In the genomic region with DNA sequence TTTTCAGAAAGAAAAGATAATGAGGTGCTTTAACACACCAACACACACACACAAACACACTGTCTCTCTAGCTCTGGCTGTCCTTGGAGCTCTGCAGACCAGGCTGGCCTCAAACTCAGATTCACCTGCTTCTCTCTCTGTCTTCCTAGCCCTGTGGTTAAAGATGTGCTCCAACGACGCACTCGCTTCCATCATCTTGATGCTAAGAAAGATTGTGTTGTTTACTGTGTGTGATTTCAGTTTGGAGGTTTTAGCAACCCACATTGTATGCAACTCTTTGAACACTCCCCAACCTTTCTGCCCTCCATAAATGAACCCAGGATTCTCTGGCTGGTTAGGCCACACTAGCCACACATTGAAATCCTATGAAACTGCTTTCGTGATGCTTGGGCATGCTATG, we compare ENCODE assay signal across 9 mouse cellular contexts. TPM values are rescaled to one million over a fixed set of nuclear protein-coding genes. Genes with fewer than 3 reads are reported as not detected.
DNase-seq lines count a peak whose midpoint lies in the region; ATAC-seq and TF ChIP-seq lines count a peak whose summit lies in the region.
"Had no signal": no experiment of that assay in that cellular context is flagged by ENCODE, and none has a peak within 500 bp of the region (broad histone marks: within the 10 kb centered on the region; RNA-seq: fewer than 3 reads in every experiment).

No protein-coding gene starts in this region.

- no peak for ATAC-seq in heart, embryonic 12.5 days (ENCODE audit: insufficient number of reproducible peaks, low FRiP score)
- no peak for ATAC-seq in G1E (ENCODE audit: extremely low read depth, insufficient number of reproducible peaks, low FRiP score, poor library complexity, severe bottlenecking)
- no peak for ATAC-seq in hindbrain, embryonic 13.5 days (ENCODE audit: low FRiP score)
- ATAC-seq in midbrain, embryonic 13.5 days: no peak

- peak overlapping the region; percentile 37; the same call in 1 of the 2 replicates for H3K9ac ChIP-seq in heart, embryonic 12.5 days
- peak overlapping the region; percentile 99; the same call in 1 of the 2 replicates for H3K9ac ChIP-seq in hindbrain, embryonic 13.5 days
- peak overlapping the region; percentile 88 for H3K9ac ChIP-seq in midbrain, embryonic 13.5 days (replicated peaks)

- peak overlapping the region; percentile 8; the same call in 1 of the 2 replicates for H3K27ac ChIP-seq in heart, embryonic 12.5 days (ENCODE audit: poor library complexity, severe bottlenecking)
- H3K27ac ChIP-seq in hindbrain, embryonic 13.5 days: no peak overlapping the region; the same call in 1 of the 2 replicates
- no peak overlapping the region for H3K27ac ChIP-seq in midbrain, embryonic 13.5 days

- no peak for TF ChIP-seq CTCF in G1E (IDR thresholded peaks at IDR 0.05; ENCODE audit: low read depth, low read length)

- 89% methylated on average over 4 of the region's 4 CpGs for WGBS in heart, embryonic 12.5 days
- 92% methylated on average over 4 of the region's 4 CpGs for WGBS in hindbrain, embryonic 13.5 days
- WGBS in midbrain, embryonic 13.5 days: 85% methylated on average over 4 of the region's 4 CpGs

- H3K4me1 ChIP-seq in heart, embryonic 12.5 days (replicated peaks): peaks cover 22% of the 10 kb centered on the region
- H3K4me1 ChIP-seq in G1E (ENCODE audit: insufficient read depth, low read depth, low read length): peaks cover 44% of the 10 kb centered on the region
- H3K4me1 ChIP-seq in hindbrain, embryonic 13.5 days (replicated peaks): peaks cover 39% of the 10 kb centered on the region
- H3K4me1 ChIP-seq in midbrain, embryonic 13.5 days (replicated peaks): peaks cover 39% of the 10 kb centered on the region

- H3K4me3 ChIP-seq in heart, embryonic 12.5 days: 0 out of 2 replicates have a peak overlapping the region, but pooled peaks have one; percentile 15
- peak overlapping the region; percentile 90; the same call in 1 of the 2 replicates for H3K4me3 ChIP-seq in G1E (ENCODE audit: low read depth, low read length)
- H3K4me3 ChIP-seq in hindbrain, embryonic 13.5 days: peak overlapping the region; percentile 88
- peak overlapping the region; percentile 86 for H3K4me3 ChIP-seq in midbrain, embryonic 13.5 days (replicated peaks)

- peaks cover 2% of the 10 kb centered on the region for H3K36me3 ChIP-seq in heart, embryonic 12.5 days
- peaks cover 29% of the 10 kb centered on the region for H3K36me3 ChIP-seq in G1E (replicated peaks)
- peaks cover 2% of the 10 kb centered on the region for H3K36me3 ChIP-seq in hindbrain, embryonic 13.5 days
- H3K36me3 ChIP-seq in midbrain, embryonic 13.5 days: peaks cover 5% of the 10 kb centered on the region; the same call in 1 of the 2 replicates

- intact Hi-C loops in heart, postnatal 36 days (cut with DNase I): loop anchor here (5.0 kb wide), 1 partner anchor 49 kb away; a partner anchor contains a TSS

- DNase-seq in heart, postnatal 36 days: no peak
- no peak for DNase-seq in G1E (ENCODE audit: low spot score)
- no peak for DNase-seq in adrenal gland, adult 8-10 months
- no peak for DNase-seq in right cerebral cortex, postnatal 36 days (ENCODE audit: low spot score in 2 of 2)
- DNase-seq in frontal cortex, postnatal 36 days (ENCODE audit: low spot score in 2 of 2): no peak
- DNase-seq: lung, postnatal 4 days had no signal

- H3K4me2 ChIP-seq in heart, embryonic 12.5 days: peak overlapping the region; percentile 59
- H3K4me2 ChIP-seq in hindbrain, embryonic 13.5 days: peak overlapping the region; percentile 94
- peak overlapping the region; percentile 86 for H3K4me2 ChIP-seq in midbrain, embryonic 13.5 days (replicated peaks)

- no peaks in the 10 kb centered on the region for H3K27me3 ChIP-seq in heart, embryonic 12.5 days (replicated peaks)
- H3K27me3 ChIP-seq in G1E (ENCODE audit: insufficient read depth, low read length): no peaks in the 10 kb centered on the region
- H3K27me3 ChIP-seq in hindbrain, embryonic 13.5 days: no peaks in the 10 kb centered on the region
- no peaks in the 10 kb centered on the region for H3K27me3 ChIP-seq in midbrain, embryonic 13.5 days

- H3K9me3 ChIP-seq in heart, embryonic 12.5 days (replicated peaks): no peaks in the 10 kb centered on the region
- no peaks in the 10 kb centered on the region for H3K9me3 ChIP-seq in G1E (replicated peaks)
- no peaks in the 10 kb centered on the region for H3K9me3 ChIP-seq in hindbrain, embryonic 13.5 days
- no peaks in the 10 kb centered on the region for H3K9me3 ChIP-seq in midbrain, embryonic 13.5 days

RNA-seq across cellular contexts. Expression of a gene that starts 1.3 kb away (rescaled TPM):
- 0.51 and 0.64 TPM in 2 replicates for polyA plus RNA-seq in heart, embryonic 12.5 days (2016; fragmentation: Nextera tagmentation; extraction: Ambion mirVana)
- not detected for total RNA-seq in heart, postnatal 36 days (2021)
- total RNA-seq in G1E (2014; fragmentation: Nextera tagmentation) (not detected in 2 replicates), G1E (2017) (not detected in 2 replicates)
- 0.10 TPM in 1 of 2 replicates, not detected in the other for polyA plus RNA-seq in G1E (2012)
- polyA plus RNA-seq in hindbrain, embryonic 13.5 days (2015; fragmentation: Nextera tagmentation; extraction: Ambion mirVana): 0.43 and 1.2 TPM in 2 replicates
- polyA plus RNA-seq in midbrain, embryonic 13.5 days (2015; fragmentation: Nextera tagmentation; extraction: Ambion mirVana): 0.80 and 1.1 TPM in 2 replicates
- 10 to 100 TPM in 1 of 4 experiments, 1 to 10 TPM in 2, under 1 TPM in 1; 0.97 to 11.6 (median 4.2) TPM for total RNA-seq in adrenal gland, adult 8-10 months (2022)

RNA-seq across cellular contexts. Expression of a gene that starts 2.1 kb away (rescaled TPM):
- 66.1 and 75.9 TPM in 2 replicates for polyA plus RNA-seq in heart, embryonic 12.5 days (2016; fragmentation: Nextera tagmentation; extraction: Ambion mirVana)
- total RNA-seq in heart, postnatal 36 days (2021): 10 to 100 TPM; 40.0 to 43.0 TPM
- total RNA-seq in G1E (2014; fragmentation: Nextera tagmentation) (97.8 and 133 TPM in 2 replicates), G1E (2017) (62.3 and 78.9 TPM in 2 replicates)
- 155 and 190 TPM in 2 replicates for polyA plus RNA-seq in G1E (2012)
- polyA plus RNA-seq in hindbrain, embryonic 13.5 days (2015; fragmentation: Nextera tagmentation; extraction: Ambion mirVana): 114 and 120 TPM in 2 replicates
- 135 and 136 TPM in 2 replicates for polyA plus RNA-seq in midbrain, embryonic 13.5 days (2015; fragmentation: Nextera tagmentation; extraction: Ambion mirVana)
- total RNA-seq in adrenal gland, adult 8-10 months (2022): 10 to 100 TPM; 61.2 to 79.1 (median 67.7) TPM

RNA-seq across cellular contexts. Expression of a gene that starts 33.5 kb away (rescaled TPM):
- 32.8 and 33.4 TPM in 2 replicates for polyA plus RNA-seq in heart, embryonic 12.5 days (2016; fragmentation: Nextera tagmentation; extraction: Ambion mirVana)
- 10 to 100 TPM; 53.0 to 53.8 TPM for total RNA-seq in heart, postnatal 36 days (2021)
- total RNA-seq in G1E (2014; fragmentation: Nextera tagmentation) (179 and 221 TPM in 2 replicates), G1E (2017) (8.0 and 11.0 TPM in 2 replicates)
- polyA plus RNA-seq in G1E (2012): 141 and 150 TPM in 2 replicates
- 26.6 and 27.1 TPM in 2 replicates for polyA plus RNA-seq in hindbrain, embryonic 13.5 days (2015; fragmentation: Nextera tagmentation; extraction: Ambion mirVana)
- polyA plus RNA-seq in midbrain, embryonic 13.5 days (2015; fragmentation: Nextera tagmentation; extraction: Ambion mirVana): 22.6 and 25.9 TPM in 2 replicates
- 10 to 100 TPM; 28.1 to 47.9 (median 37.8) TPM for total RNA-seq in adrenal gland, adult 8-10 months (2022)

RNA-seq across cellular contexts. Expression of a gene that starts 47.6 kb away (rescaled TPM):
- polyA plus RNA-seq in heart, embryonic 12.5 days (2016; fragmentation: Nextera tagmentation; extraction: Ambion mirVana): 0.45 and 0.54 TPM in 2 replicates
- total RNA-seq in heart, postnatal 36 days (2021): under 1 TPM; 0.27 to 0.31 TPM
- total RNA-seq in G1E (2014; fragmentation: Nextera tagmentation) (2.4 TPM in 1 of 2 replicates, not detected in the other), G1E (2017) (0.22 and 0.35 TPM in 2 replicates)
- polyA plus RNA-seq in G1E (2012): 0.59 and 0.89 TPM in 2 replicates
- polyA plus RNA-seq in hindbrain, embryonic 13.5 days (2015; fragmentation: Nextera tagmentation; extraction: Ambion mirVana): 16.2 TPM in 2 replicates
- polyA plus RNA-seq in midbrain, embryonic 13.5 days (2015; fragmentation: Nextera tagmentation; extraction: Ambion mirVana): 11.0 and 12.5 TPM in 2 replicates
- 1 to 10 TPM; 2.1 to 3.9 (median 3.1) TPM for total RNA-seq in adrenal gland, adult 8-10 months (2022)

Comparison
In these comparisons a context has a peak if more than half of its experiments do, and no peak if none do; other contexts are left out.
1. H3K4me3 ChIP-seq: peak in every context shown above with its lines; median percentile 90 in G1E; 88 in hindbrain, embryonic 13.5 days; 86 in midbrain, embryonic 13.5 days; 15 in heart, embryonic 12.5 days.
2. H3K9ac ChIP-seq: peak in every context shown above with its lines; median percentile 99 in hindbrain, embryonic 13.5 days; 88 in midbrain, embryonic 13.5 days; 37 in heart, embryonic 12.5 days.